21 mouse cellular contexts compared by ENCODE assay signal in genomic region chr13:16165204-16165894, GRCm38 (mm10).
"Had no signal": no experiment of that assay in that cellular context is flagged by ENCODE, and none has a peak within 500 bp of the region (broad histone marks: within the 10 kb centered on the region; RNA-seq: fewer than 3 reads in every experiment).

No protein-coding gene starts in this region.

- H3K36me3 ChIP-seq: limb, embryonic 12.5 days; limb, embryonic 15.5 days had no signal

- H3K4me1 ChIP-seq: limb, embryonic 12.5 days; limb, embryonic 15.5 days had no signal

- DNase-seq: kidney, adult 18-20 months; kidney, adult 9 months; kidney, postnatal 14 days; kidney, postnatal 4 days; liver, postnatal 0 days; lung, embryonic 14.5 days; midbrain, embryonic 14.5 days; right cerebral cortex, adult 18-20 months; right cerebral cortex, postnatal 14 days; right cerebral cortex, postnatal 4 days; thymus, adult 2 months; thymus, postnatal 14 days; thymus, postnatal 4 days had no signal

- H3K27ac ChIP-seq: limb, embryonic 12.5 days; limb, embryonic 15.5 days; liver, embryonic 14.5 days; macrophage; stomach, postnatal 0 days had no signal

- H3K4me3 ChIP-seq: limb, embryonic 12.5 days; limb, embryonic 15.5 days; myocyte had no signal

- H3K27me3 ChIP-seq: limb, embryonic 12.5 days; limb, embryonic 15.5 days had no signal

- H3K9ac ChIP-seq: limb, embryonic 12.5 days; limb, embryonic 15.5 days; liver, embryonic 14.5 days; liver, postnatal 0 days; lung, embryonic 14.5 days had no signal

- H3K9me3 ChIP-seq: limb, embryonic 12.5 days; limb, embryonic 15.5 days had no signal

- H3K4me2 ChIP-seq: limb, embryonic 12.5 days; limb, embryonic 15.5 days; liver, embryonic 11.5 days; lung, embryonic 14.5 days had no signal

- ATAC-seq: liver, postnatal 0 days; lung, postnatal 0 days had no signal
